Mouse (Mus musculus): ENCODE data around the gene Nsd2. TPM values are rescaled to one million over a fixed set of nuclear protein-coding genes. Genes with fewer than 3 reads are reported as not detected.
"Not testable (repeated sequence)": the region's sequence is repeated elsewhere in the genome, so short reads cannot be mapped to it uniquely, and the experiment has no call there.

The Nsd2 gene
- polyA plus RNA-seq, 1 experiment from 2014 or later = 102 TPM

GRCm38 (mm10) chr5:33934877-33935276 lies 114.4 kb downstream of the Nsd2 start:
- H3K4me2 ChIP-seq (replicated peaks) = peak overlapping the region; percentile 67
- no peak overlapping the region for H3K27ac ChIP-seq
- no peaks in the 10 kb centered on the region for H3K27me3 ChIP-seq (ENCODE audit: control insufficient read depth, insufficient read depth, low read length)
- peak overlapping the region; percentile 91 for H3K4me3 ChIP-seq (replicated peaks; ENCODE audit: low read length)
- DNase-seq (ENCODE audit: low spot score) (no peak), ATAC-seq (ENCODE audit: low FRiP score) (no peak)
- peak overlapping the region; percentile 91 for H3K9ac ChIP-seq
- whole genome bisulfite sequencing = 80% methylated on average over 7 of the region's 7 CpGs
- H3K36me3 ChIP-seq (replicated peaks; ENCODE audit: control insufficient read depth, insufficient read depth) = peaks cover 5% of the 10 kb centered on the region
- peaks cover 24% of the 10 kb centered on the region for H3K4me1 ChIP-seq (replicated peaks; ENCODE audit: control insufficient read depth, insufficient read depth, low read length)
- H3K9me3 ChIP-seq (ENCODE audit: control insufficient read depth, low read length) = no peaks in the 10 kb centered on the region

GRCm38 (mm10) chr5:33935700-33936111 lies 115.2 kb downstream of the Nsd2 start:
- Histone ChIP-seq H3K4me1 (replicated peaks; ENCODE audit: control insufficient read depth, insufficient read depth, low read length) (peaks cover 24% of the 10 kb centered on the region), H3K27ac (peak overlapping the region; percentile 96), H3K36me3 (replicated peaks; ENCODE audit: control insufficient read depth, insufficient read depth) (no peaks in the 10 kb centered on the region), H3K4me3 (replicated peaks; ENCODE audit: low read length) (peak overlapping the region; percentile 91), H3K4me2 (replicated peaks) (peak overlapping the region; percentile 67), H3K27me3 (ENCODE audit: control insufficient read depth, insufficient read depth, low read length) (no peaks in the 10 kb centered on the region), H3K9me3 (ENCODE audit: control insufficient read depth, low read length) (no peaks in the 10 kb centered on the region), H3K9ac (peak overlapping the region; percentile 91)
- WGBS = 1% methylated on average over 39 of the region's 39 CpGs
- ATAC-seq (ENCODE audit: low FRiP score) (peak; percentile 70), DNase-seq (ENCODE audit: low spot score) (peak; percentile 25)

GRCm38 (mm10) chr5:33936120-33936707 lies 115.7 kb downstream of the Nsd2 start, which contains the start of gene Nelfa:
Gene Nelfa (minus strand): TSS chr5:33936413.
- Histone ChIP-seq H3K4me3 (replicated peaks; ENCODE audit: low read length) (peak within 1 kb of the TSS; percentile 91), H3K36me3 (replicated peaks; ENCODE audit: control insufficient read depth, insufficient read depth) (no peaks in the 10 kb centered on the region), H3K4me2 (replicated peaks) (peak within 1 kb of the TSS; percentile 67), H3K9me3 (ENCODE audit: control insufficient read depth, low read length) (no peaks in the 10 kb centered on the region), H3K9ac (peak within 1 kb of the TSS; percentile 91), H3K27ac (peak within 1 kb of the TSS; percentile 96), H3K27me3 (ENCODE audit: control insufficient read depth, insufficient read depth, low read length) (no peaks in the 10 kb centered on the region), H3K4me1 (replicated peaks; ENCODE audit: control insufficient read depth, insufficient read depth, low read length) (peaks cover 24% of the 10 kb centered on the region)
- under 1% methylated on average over 51 of the region's 61 CpGs for WGBS
- ATAC-seq (ENCODE audit: low FRiP score) = peak; percentile 99
- DNase-seq (ENCODE audit: low spot score) = peak; percentile 98

GRCm38 (mm10) chr5:33937230-33937629 lies 116.7 kb downstream of the Nsd2 start:
- DNase-seq (ENCODE audit: low spot score) (no peak), ATAC-seq (ENCODE audit: low FRiP score) (no peak)
- H3K4me2 ChIP-seq (replicated peaks) = peak overlapping the region; percentile 58
- 98% methylated on average over 2 of the region's 2 CpGs for WGBS
- no peaks in the 10 kb centered on the region for H3K9me3 ChIP-seq (ENCODE audit: control insufficient read depth, low read length)
- H3K27me3 ChIP-seq (ENCODE audit: control insufficient read depth, insufficient read depth, low read length) = no peaks in the 10 kb centered on the region
- H3K9ac ChIP-seq = no peak overlapping the region
- H3K36me3 ChIP-seq (replicated peaks; ENCODE audit: control insufficient read depth, insufficient read depth) = no peaks in the 10 kb centered on the region
- H3K4me3 ChIP-seq (replicated peaks; ENCODE audit: low read length) = 0 out of 2 replicates have a peak overlapping the region, but pooled peaks have one; percentile 91
- no peak overlapping the region for H3K27ac ChIP-seq
- H3K4me1 ChIP-seq (replicated peaks; ENCODE audit: control insufficient read depth, insufficient read depth, low read length) = peaks cover 24% of the 10 kb centered on the region

GRCm38 (mm10) chr5:33938448-33938847 lies 117.9 kb downstream of the Nsd2 start:
- DNase-seq (ENCODE audit: low spot score) (no peak), ATAC-seq (ENCODE audit: low FRiP score) (no peak)
- no peaks in the 10 kb centered on the region for H3K27me3 ChIP-seq (ENCODE audit: control insufficient read depth, insufficient read depth, low read length)
- no peaks in the 10 kb centered on the region for H3K36me3 ChIP-seq (replicated peaks; ENCODE audit: control insufficient read depth, insufficient read depth)
- whole genome bisulfite sequencing = 93% methylated on average over 3 of the region's 3 CpGs
- no peak overlapping the region for H3K9ac ChIP-seq
- peaks cover 24% of the 10 kb centered on the region for H3K4me1 ChIP-seq (replicated peaks; ENCODE audit: control insufficient read depth, insufficient read depth, low read length)
- H3K4me3 ChIP-seq (replicated peaks; ENCODE audit: low read length) = no peak overlapping the region
- no peaks in the 10 kb centered on the region for H3K9me3 ChIP-seq (ENCODE audit: control insufficient read depth, low read length)
- H3K27ac ChIP-seq = no peak overlapping the region
- no peak overlapping the region for H3K4me2 ChIP-seq (replicated peaks)

- not testable (repeated sequence) for H3K4me3 ChIP-seq (replicated peaks; ENCODE audit: low read length); H3K27me3 ChIP-seq (ENCODE audit: control insufficient read depth, insufficient read depth, low read length); DNase-seq (ENCODE audit: low spot score); H3K27ac ChIP-seq; H3K4me1 ChIP-seq (replicated peaks; ENCODE audit: control insufficient read depth, insufficient read depth, low read length); H3K9ac ChIP-seq; H3K36me3 ChIP-seq (replicated peaks; ENCODE audit: control insufficient read depth, insufficient read depth); ATAC-seq (ENCODE audit: low FRiP score); H3K9me3 ChIP-seq (ENCODE audit: control insufficient read depth, low read length); H3K4me2 ChIP-seq (replicated peaks)
- WGBS = 91% methylated on average over 16 of the region's 16 CpGs
These were observed 126.5 kb downstream of the Nsd2 start for GRCm38 (mm10) chr5:33947035-33947434.

Small RNA genes lying within 50 kb of the gene (microRNA-seq; reads per million reads assigned to microRNA genes)
- gene Mir7024 = 0.48 reads per million

Other genes starting within 250 kb of the Nsd2 start
- 26.8 and 30.2 TPM in 2 replicates for gene Fam53a, start 191.1 kb upstream of the Nsd2 start, polyA plus RNA-seq (2014; fragmentation: Nextera tagmentation; extraction: Ambion mirVana)
- gene Gm9903, start 190.8 kb upstream of the Nsd2 start, polyA plus RNA-seq (2014; fragmentation: Nextera tagmentation; extraction: Ambion mirVana) = 0.64 and 0.77 TPM in 2 replicates
- gene Slbp, start 168.2 kb upstream of the Nsd2 start, polyA plus RNA-seq (2014; fragmentation: Nextera tagmentation; extraction: Ambion mirVana) = 115 and 125 TPM in 2 replicates
- 32.3 and 41.0 TPM in 2 replicates for gene Tacc3, start 162.6 kb upstream of the Nsd2 start, polyA plus RNA-seq (2014; fragmentation: Nextera tagmentation; extraction: Ambion mirVana)
- gene Tmem129, start 162.3 kb upstream of the Nsd2 start, polyA plus RNA-seq (2014; fragmentation: Nextera tagmentation; extraction: Ambion mirVana) = 27.5 and 28.8 TPM in 2 replicates
- gene Fgfr3, start 99.1 kb upstream of the Nsd2 start, polyA plus RNA-seq (2014; fragmentation: Nextera tagmentation; extraction: Ambion mirVana) = 46.5 and 47.2 TPM in 2 replicates
- gene Letm1, start 37.9 kb upstream of the Nsd2 start, polyA plus RNA-seq (2014; fragmentation: Nextera tagmentation; extraction: Ambion mirVana) = 73.3 and 79.1 TPM in 2 replicates
- gene Nelfa, start 115.7 kb downstream of the Nsd2 start, polyA plus RNA-seq (2014; fragmentation: Nextera tagmentation; extraction: Ambion mirVana) = 35.1 and 35.5 TPM in 2 replicates
- gene Gm1673, start 162.7 kb downstream of the Nsd2 start, polyA plus RNA-seq (2014; fragmentation: Nextera tagmentation; extraction: Ambion mirVana) = 425 and 498 TPM in 2 replicates
- gene Nat8l, start 175.3 kb downstream of the Nsd2 start, polyA plus RNA-seq (2014; fragmentation: Nextera tagmentation; extraction: Ambion mirVana) = 3.9 and 4.5 TPM in 2 replicates

All from hindbrain, embryonic 14.5 days (tissue).